Mouse (Mus musculus) urinary bladder, postnatal 36 days (tissue): ENCODE results near the gene Larp4.

Experiments
- DNase-seq, 2 experiments: peaks; one replicate each; pipeline ENCODE4 v3.0.0; 2022; ENCODE audit warnings: low spot score in 2 of 2, mixed read lengths in 1 of 2

Larp4 gene

DNA sequence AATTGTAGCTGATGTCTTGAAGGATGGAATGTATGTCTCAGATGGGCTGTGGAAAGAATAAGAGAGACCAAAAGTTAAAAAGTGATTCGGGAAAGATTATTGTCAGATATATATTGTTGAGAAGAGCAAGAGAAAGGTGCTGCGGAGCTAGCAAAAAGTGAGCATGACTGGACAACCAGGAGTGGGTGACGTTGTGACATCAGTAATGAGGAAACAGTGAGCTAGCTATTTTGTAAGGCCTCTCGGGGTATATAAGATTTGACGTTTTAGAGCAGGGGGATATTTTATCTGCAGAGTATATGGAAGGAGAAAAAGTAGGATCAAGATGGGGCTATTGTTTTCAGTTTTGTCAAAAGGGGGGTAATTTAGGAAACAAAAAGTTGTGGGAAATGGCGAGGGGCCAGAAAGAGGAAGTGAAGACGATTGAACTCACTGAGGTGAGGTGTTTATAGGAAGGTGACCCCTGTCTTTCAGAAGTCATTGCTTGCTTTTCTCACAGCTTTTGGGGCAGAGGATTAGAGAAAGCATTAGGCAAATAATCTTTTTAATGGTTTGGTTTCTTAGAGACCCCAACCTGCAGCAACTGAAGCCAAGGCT lies 34.9 kb downstream of the Larp4 start:
- no peak for DNase-seq

DNA sequence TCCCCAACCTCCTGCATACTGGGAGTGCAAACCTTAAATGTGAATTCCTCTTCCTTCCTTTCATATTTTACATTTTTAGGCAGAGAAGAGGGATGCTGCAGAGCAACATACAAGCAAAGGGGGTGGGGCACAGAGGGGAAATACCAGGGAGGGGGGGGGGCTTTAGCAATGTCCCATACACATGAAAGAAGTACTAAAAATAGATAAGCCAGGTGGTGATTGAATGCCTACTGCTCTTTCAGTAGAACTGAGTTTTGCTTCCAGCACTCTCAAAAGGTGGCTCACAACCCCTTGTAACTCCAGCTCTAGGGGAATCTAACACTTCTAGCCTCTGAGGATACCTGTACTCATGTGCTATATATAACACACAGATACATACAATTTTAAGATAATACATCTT lies 36.3 kb downstream of the Larp4 start:
- no peak for DNase-seq

DNA sequence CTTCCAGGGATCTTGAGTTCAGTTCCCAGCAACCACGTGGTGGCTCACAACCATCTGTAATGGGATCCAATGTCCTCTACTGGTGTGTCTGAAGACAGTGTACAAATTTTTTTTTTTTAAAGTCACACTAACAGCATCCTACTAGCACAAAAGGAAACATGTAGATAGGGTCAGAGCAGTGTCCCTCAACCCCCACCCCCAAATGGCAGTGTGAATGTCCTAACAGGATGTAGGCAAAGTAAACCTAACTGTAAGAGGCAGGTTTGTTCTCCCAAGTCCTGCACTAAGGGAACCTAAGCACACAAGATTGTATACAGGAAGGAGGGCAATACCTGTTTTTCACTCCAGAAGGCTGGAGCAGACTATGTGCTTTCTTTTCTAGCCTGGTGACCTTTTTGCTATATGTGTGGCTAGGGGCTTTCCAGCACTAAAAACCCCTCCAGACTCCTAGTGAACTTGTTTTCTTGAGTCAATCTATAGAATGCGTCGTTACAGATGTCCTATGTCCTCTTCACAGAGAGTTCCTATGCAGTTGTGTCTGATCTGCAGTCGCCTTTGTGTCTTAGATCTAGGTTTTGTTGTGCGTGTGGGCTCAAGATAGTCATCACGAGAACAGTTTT lies 48.5 kb downstream of the Larp4 start:
- DNase-seq, result no peak

DNA sequence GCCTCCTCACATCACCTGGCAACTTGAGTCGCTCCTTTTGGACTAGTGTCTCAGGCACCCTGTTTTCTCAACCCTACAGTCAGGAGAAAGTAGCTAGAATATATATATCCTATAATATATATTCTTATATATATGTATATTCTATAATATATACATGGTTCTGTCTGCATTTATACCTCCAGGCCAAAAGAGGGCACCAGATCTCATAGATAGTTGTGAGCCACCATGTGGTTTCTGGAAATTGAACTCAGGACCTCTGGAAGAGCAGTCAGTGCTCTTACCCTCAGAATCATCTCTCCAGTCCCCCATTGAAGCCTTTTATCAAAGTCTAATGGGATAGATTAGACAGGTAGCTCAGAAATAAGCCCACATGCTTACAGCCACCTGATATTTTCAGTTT lies 51.3 kb downstream of the Larp4 start:
- DNase-seq, result no peak

DNA sequence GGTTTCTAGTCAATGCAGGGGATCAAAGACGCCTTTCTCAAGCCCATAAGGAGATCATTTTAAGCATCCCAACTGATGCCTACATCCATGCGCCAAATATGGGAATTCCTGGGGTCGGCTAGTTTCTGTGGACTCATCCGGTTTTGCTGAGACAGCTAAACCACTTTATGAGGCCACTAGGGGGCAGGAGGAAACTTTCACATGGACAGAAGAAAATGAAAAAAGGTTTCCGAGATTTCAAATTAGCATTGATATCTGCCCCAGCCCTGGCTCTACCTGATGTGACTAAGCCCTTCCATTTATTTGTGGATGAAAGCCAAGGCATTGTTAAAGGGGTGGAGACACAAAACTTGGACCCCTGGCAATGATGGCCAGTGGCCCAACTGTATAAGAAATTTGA lies 53.1 kb downstream of the Larp4 start:
- no peak for DNase-seq

DNA sequence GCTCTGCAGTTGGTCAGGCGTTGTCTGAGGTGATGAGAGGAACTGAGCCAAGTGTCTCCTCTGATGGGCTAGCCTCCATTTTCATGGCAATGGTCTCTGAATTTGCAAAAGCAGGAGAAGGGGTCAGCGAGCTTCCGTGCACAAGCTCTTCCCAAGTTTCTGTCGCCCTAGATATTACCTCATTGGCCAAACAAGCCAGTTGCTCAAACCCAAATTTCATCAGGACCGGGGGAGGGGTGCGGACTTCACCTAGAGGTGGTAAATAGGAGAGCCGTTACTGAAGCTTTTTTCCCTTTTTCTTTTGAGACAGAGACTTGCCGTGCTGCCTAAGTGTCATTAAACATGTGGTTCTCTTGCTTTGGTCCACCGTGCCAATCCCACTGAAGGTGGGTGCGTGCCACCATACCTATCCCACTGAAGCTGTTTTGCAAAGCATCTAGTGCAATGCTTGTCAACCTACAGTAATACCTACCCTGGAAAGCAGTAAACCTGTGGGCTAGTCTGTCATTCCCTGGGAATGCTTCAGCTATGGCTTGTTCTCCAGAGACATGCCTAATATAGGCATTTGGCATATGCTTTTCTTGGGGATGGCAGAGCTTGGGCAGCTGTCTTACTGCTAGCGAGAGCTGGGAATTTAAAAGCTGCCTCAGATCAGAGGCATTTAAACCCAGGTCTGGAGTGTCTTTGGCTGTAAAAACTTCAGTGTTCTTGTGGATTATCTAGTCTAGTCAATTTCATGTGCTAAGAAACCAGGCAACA lies 55.4 kb downstream of the Larp4 start:
- DNase-seq, result no peak

DNA sequence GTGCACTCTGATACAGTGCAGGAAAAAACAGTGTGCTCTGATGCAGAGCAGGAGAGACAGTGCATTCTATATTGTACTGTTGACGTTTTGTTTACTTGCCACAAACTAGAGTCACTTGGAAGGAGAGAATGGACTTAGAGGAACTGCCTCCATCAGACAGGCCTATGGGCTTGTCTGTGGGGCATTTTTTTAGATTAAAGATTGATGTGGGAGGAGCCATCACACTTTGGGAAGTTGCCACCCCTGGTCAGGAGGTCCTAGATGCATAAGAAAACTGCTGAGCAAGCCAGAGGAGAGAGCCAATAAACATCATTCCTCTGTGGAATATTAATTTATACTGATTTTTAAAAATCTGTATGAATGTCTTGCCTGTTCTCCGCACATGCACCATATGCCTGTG lies 58.3 kb downstream of the Larp4 start:
- no peak for DNase-seq

DNA sequence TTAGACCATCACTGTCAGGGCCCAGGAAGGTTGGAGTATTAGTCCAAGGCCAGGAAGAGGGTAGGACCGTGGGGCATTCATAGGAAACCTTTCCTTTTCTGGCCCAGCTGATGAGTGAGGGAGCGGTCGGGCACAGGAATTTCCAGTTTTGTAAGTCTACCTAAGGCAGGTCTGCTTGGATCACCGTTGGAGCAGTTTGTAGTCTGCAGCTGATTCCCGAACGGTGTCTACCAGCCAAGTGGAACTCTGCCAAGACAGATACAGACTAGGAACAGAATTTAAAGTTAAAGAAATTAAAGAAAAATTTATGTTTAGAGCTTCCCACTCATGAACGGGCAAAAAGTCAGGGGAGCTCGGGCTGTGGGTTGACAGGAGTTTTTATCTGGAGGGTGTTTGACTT lies 59.6 kb downstream of the Larp4 start:
- DNase-seq, result no peak

DNA sequence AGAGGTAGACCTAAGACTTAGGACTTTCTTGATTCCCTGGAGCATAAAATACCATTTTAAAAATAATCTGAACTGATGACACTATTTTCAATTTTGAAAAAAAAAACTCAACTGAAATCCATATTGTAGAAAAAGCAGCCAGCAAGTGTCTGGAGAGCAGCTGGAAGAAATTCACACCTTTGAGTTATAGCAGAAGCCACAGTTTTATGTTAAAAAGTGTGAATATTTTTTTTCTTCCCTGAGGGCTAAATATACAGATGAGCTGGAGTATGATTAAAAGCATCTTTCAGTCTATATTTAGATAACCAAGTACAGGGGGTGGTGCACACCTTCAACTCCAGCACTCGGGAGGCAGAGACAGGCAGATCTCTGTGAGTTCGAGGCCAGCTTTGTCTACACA lies 60.0 kb downstream of the Larp4 start:
- DNase-seq, result no peak

DNA sequence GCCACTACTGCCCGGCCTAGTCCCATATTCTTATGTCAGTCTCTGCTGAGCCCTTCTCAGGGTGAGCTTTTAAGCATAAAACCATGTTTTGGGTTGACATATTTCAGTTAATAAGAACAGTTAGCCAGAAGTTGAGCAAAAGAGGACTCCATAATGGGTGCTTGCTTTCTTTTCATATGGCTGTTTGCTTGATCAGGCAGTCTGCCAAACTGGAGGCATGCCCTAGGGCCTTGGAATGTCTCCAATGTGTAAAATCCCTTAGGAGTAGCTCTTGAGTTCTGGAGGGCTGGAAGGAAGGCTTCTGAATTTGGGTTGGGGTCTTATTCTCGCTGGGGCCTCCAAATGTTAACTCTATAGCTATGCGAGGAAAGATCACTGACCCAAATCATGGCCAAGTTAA lies 62.7 kb downstream of the Larp4 start:
- no peak for DNase-seq

DNA sequence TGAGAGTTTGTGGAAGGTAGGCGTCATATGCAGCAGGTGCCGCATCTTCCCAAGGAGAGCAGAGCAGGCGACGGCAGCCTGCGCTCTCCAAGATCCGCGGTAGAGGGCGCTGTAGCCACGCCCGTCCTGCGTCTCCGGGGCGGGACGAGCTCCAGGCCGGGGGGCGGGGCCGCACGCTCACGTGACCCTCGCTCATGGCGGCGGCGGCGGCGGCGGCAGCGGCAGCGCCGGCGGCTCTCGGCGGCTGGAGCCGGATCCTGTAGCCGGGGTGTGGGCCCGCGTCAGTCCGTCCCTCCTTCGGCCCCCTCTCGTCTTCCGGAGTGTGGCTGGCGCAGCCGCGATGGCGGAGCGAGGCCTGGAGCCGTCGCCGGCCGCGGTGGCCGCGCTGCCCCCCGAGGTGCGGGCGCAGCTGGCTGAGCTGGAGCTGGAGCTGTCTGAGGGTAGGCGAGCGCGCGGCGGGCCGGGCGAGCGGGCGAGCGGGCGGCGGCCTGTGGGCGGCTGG lies 68.7 kb downstream of the Larp4 start, which contains the start of gene Dip2b:
Gene Dip2b (plus strand): TSS at position 195 of the 502 bp plus-strand sequence.
- DNase-seq, result peak; percentile 94 to 96

DNA sequence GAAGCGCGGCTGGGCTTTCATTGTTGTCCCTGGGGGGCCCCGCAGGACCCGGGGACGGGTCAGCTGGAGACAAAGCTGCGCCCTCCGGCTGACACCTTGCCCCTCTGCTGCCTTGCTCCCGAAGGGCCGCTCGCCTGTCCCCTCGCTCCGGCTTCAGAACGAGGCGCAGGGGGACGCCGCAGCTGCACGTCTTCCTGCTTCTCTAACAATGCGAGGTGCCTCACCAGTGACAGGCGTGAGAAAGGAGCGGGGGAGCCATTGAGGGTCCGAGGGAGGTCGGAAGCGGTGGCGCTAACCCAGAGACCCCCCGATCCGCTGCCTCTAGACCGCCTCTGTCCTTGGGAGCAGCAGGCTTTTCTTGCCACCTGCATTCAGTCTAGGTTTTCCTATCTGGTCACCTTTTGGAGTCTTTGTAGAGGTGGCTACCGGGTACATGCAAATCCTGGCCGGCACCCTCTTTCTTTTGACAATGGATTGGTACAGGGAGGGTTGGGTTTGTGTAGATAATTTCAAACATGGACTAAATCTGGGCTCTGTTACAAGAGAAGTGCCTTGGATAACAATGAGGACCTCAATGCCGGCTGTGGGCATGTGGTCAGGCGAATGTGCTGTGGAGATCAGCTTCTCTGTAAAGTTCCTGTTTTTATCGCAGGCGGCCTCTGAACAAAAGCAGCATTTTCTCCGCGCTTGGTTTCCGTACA lies 69.3 kb downstream of the Larp4 start:
- peak; percentile 42 to 46 for DNase-seq

DNA sequence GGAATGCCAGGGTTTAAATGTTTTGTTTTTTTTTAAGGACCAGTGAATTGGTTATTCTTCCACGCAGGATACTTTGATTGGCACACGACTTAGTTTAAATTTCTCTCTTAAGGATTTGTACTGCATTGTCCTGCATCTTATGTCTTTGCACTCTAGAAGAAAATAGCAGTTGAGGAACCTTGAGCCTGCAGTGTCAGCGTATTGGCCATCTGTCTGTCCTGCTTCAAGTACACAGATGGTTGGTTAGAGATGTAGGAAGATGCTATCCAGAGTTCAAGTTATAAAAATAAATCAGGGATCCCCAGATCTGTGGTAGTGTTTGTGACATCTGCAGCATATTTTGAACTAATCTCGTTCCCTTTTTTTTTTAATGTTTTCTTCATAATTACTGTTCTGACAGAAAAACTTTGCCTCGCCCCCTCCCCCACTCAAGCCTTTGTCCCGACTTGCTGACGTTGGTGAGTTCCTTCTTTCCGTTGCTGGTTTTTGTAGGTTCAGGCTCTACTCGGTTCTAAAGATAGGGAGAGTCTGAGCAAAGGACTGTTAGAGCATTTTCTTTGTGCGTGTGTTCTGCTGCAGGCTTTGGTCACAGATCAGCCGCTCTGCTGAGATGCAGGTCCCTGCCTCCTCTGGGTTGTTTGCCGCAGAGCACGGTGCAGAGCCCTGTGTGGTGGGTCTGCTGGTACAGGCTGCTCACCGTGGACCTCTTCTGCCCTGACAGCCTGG lies 70.8 kb downstream of the Larp4 start:
- DNase-seq, result no peak

DNA sequence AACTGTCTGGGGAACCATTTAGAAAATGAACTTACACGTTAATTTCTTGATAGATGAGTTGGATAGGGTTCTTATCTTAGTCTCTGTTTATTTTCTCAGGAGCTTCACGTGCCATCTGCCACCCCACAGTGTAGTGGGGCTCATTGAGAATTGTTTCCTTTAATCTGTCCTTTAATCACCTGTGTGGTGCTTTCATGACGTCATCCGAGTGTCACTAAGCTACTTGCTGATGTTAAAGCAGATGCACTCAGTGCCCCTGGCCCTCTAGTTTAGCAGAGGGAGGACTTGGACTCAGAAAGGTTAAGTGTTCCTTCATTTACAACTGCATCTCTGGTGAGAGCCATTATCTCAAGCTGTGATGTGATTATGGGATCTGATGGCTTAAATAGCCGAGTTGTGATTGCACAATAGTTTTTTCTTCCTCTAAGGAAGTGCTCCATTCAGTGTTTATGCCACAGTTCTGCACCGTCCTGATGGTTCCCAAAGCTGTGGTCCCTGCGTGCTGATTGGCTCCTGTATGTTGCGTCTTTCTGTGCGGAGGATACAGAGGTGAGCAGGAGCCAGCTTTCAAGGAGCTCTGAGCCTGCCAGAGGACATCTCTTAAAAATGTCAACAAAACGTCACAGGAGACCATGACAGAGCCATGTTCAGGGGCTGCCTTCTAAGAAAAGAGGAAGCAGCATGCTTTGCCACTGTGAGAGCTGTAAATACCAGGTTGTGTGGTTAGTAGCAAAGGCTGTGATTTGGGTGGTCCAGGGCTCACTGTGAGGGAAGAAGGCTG lies 71.6 kb downstream of the Larp4 start:
- DNase-seq, result no peak

DNA sequence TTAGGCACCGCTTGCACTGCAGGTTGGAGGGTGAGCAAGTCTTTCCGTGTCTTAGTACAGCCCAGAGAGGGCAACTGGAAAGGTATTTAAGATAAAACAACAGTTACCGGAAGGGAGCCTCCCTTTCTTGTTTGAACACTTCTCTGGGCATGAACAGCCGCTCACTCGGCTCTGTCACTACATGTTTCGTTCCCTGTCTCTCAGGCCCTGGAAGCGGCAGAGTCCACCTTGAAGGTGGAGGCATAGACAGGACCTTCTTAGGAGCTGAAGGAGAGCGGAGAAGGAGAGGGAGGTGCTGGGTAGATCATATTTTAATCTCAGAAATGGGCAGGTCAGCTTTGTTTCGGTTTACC lies 72.2 kb downstream of the Larp4 start:
- DNase-seq, result peak; percentile 47 to 51

DNA sequence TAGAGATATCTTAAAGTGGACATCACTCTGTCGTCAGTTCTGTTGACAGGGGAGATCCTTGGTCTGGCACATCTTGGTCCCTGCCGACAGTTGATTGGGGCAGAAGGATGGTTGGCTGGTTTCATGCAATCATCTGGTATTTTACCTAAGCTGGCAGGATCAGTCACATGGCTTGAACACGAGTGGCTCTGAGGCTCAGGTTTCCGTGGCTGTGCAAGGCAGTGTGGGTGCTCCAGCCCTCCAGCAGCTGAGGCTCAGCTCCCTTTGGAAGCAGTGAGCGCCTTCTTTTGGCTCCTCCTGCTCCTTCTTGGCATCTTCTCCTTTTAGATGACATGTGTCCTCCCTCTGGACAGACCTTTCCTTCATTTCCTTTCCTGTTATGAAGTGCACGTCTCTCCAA lies 75.7 kb downstream of the Larp4 start:
- no peak for DNase-seq

DNA sequence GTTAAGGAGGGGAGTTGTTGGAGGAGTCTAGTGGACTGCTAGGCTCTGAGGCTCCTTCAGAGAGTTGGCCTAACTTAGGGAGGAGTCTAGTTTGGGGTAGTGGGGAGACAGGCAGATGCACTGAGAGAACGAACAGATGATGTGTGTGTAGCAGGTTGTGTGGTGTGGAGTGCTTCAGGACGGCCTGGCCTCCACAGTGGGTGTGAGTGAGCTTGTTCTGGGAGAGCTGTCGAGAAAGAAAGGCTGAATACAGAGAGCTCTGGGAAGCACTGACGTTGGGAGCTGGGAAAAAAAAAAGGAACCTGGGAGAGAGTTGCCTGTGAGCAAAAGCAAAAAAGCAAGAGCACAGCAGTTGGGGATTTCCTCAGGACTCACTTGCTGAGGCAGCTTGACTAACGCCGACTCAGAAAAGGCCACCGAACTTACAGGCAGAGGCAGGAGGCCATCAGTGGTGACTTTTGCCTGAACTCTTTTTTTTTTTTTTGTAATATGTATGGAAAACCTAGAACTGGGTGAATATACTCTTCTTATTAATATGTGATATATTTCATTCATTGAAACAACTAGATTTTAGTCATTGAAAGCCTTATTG lies 79.7 kb downstream of the Larp4 start:
- DNase-seq, result no peak

DNA sequence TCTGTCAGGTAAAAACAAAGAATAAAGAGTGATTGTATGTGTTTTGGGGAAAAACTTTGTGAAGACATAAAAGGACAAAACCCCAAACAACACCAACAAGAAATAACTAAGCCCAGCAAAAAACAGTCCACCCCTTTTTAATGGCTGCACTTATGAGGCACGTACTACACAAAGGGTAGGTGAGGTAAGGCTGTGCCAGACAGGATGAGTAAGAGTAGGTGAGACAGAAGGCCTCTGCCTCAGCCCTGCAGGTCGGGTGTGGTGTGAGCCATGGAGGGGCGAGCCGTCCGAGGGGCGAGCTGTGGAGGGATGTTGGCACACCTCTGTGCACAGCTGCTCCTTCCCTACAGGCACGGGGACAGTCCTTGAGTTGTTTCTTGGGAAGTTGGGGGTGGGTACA lies 81.1 kb downstream of the Larp4 start:
- no peak for DNase-seq

DNA sequence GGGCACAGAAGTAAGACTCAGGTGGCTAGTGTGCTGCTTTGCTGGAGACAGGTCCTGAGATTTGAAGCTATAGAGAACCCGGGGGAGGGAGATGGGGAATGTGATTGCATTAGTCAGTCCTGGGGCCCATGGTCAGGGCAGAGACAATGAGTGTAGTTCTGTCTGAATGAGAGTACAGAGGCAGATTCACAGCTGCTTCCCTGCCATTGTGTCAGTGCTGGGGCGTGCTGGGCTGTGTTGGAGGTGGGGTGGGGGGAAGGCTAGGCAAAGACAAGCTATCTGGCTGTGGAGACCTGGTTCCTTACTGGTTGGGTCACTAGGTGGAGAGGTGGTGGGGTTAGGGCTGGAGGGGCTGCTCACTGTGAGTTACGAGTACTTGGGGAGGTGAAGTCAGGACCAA lies 82.9 kb downstream of the Larp4 start:
- DNase-seq, result no peak

DNA sequence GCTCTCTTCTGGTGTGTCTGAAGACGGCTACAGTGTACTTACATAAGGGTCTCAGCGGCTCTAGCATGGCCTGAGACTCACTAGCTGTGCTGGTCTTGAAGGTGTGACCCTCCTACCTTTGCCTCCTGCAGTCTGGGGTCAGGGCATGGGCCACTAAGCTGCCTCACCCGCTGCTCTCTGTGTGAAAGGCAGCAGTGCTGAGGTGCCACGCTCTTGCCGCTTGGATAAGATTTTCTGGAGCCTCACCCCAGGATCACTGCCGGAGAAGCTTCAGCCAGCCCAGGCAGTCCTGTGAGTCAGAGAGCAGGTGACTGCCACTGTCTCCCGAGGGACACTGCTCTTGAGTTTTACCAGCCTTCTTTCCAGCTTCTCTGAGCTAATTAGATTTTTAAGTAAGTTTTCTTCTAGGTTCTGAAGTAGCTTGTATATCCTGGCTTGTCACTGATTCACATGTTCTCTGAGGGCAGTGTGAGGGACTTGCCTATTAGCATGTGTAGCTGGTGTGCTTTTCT lies 86.6 kb downstream of the Larp4 start:
- peak in 1 of 2 experiments; percentile 21 for DNase-seq
